Mouse (Mus musculus): ENCODE measurements at regions not wholly inside any gene's neighbourhood (a gene's known extent, or its start where the extent isn't known, plus 50 kb on each side); places are given as distances from the start of the nearest gene placed in this dataset.
"Not testable (repeated sequence)": the region's sequence is repeated elsewhere in the genome, so short reads cannot be mapped to it uniquely, and the experiment has no call there.

- not testable (repeated sequence) for ATAC-seq (replicated peaks; ENCODE audit: insufficient number of reproducible peaks, low FRiP score, low TSS enrichment, low read depth)
- WGBS = 92% methylated on average over 6 of the region's 6 CpGs
Measured at GRCm38 (mm10) chr7:137698501-137698900, 261.1 kb downstream of the Glrx3 start.

GRCm38 (mm10) chr7:137712862-137713261, 275.4 kb downstream of the Glrx3 start:
- Histone ChIP-seq H3K27ac (replicated peaks; ENCODE audit: low read depth, low read length) (no peak overlapping the region), H3K4me2 (ENCODE audit: low read depth, low read length) (no peak overlapping the region), H3K36me3 (replicated peaks; ENCODE audit: control insufficient read depth, insufficient read depth, low read depth, low read length) (no peaks in the 10 kb centered on the region), H3K27me3 (ENCODE audit: control insufficient read depth, insufficient read depth, low read length) (no peaks in the 10 kb centered on the region), H3K9me3 (replicated peaks; ENCODE audit: control insufficient read depth, low read length) (no peaks in the 10 kb centered on the region), H3K4me1 (ENCODE audit: control insufficient read depth, insufficient read depth, low read length) (no peaks in the 10 kb centered on the region), H3K4me3 (ENCODE audit: low read depth, low read length) (no peak overlapping the region), H3K9ac (replicated peaks; ENCODE audit: low read length) (no peak overlapping the region)
- DNase-seq (ENCODE audit: low spot score) (peak; percentile 7), ATAC-seq (replicated peaks; ENCODE audit: insufficient number of reproducible peaks, low FRiP score, low TSS enrichment, low read depth) (no peak)
- WGBS = 53% methylated on average over 9 of the region's 9 CpGs

More at GRCm38 (mm10) chr7:137698501-137698900, 261.1 kb downstream of the Glrx3 start:
- not testable (repeated sequence) for H3K36me3 ChIP-seq (replicated peaks; ENCODE audit: control insufficient read depth, insufficient read depth, low read depth, low read length); H3K4me1 ChIP-seq (ENCODE audit: control insufficient read depth, insufficient read depth, low read length); H3K27me3 ChIP-seq (ENCODE audit: control insufficient read depth, insufficient read depth, low read length); H3K9ac ChIP-seq (replicated peaks; ENCODE audit: low read length); H3K9me3 ChIP-seq (replicated peaks; ENCODE audit: control insufficient read depth, low read length); H3K4me2 ChIP-seq (ENCODE audit: low read depth, low read length); DNase-seq (ENCODE audit: low spot score); H3K4me3 ChIP-seq (ENCODE audit: low read depth, low read length); H3K27ac ChIP-seq (replicated peaks; ENCODE audit: low read depth, low read length)

- ATAC-seq (replicated peaks; ENCODE audit: insufficient number of reproducible peaks, low FRiP score, low TSS enrichment, low read depth) (no peak), DNase-seq (ENCODE audit: low spot score) (no peak)
- Histone ChIP-seq H3K9me3 (replicated peaks; ENCODE audit: control insufficient read depth, low read length) (no peaks in the 10 kb centered on the region), H3K9ac (replicated peaks; ENCODE audit: low read length) (no peak overlapping the region), H3K4me1 (ENCODE audit: control insufficient read depth, insufficient read depth, low read length) (no peaks in the 10 kb centered on the region), H3K4me3 (ENCODE audit: low read depth, low read length) (no peak overlapping the region), H3K4me2 (ENCODE audit: low read depth, low read length) (no peak overlapping the region), H3K36me3 (replicated peaks; ENCODE audit: control insufficient read depth, insufficient read depth, low read depth, low read length) (no peaks in the 10 kb centered on the region), H3K27me3 (ENCODE audit: control insufficient read depth, insufficient read depth, low read length) (no peaks in the 10 kb centered on the region), H3K27ac (replicated peaks; ENCODE audit: low read depth, low read length) (no peak overlapping the region)
- 59% methylated on average over 3 of the region's 3 CpGs for WGBS
Measured at GRCm38 (mm10) chr7:137713856-137714255, 276.4 kb downstream of the Glrx3 start.

- no peak for ATAC-seq (replicated peaks; ENCODE audit: insufficient number of reproducible peaks, low FRiP score, low TSS enrichment, low read depth)
- no peaks in the 10 kb centered on the region for H3K4me1 ChIP-seq (ENCODE audit: control insufficient read depth, insufficient read depth, low read length)
- WGBS = 36% methylated on average over 12 of the region's 12 CpGs
- no peak overlapping the region for H3K27ac ChIP-seq (replicated peaks; ENCODE audit: low read depth, low read length)
- no peak overlapping the region for H3K4me3 ChIP-seq (ENCODE audit: low read depth, low read length)
- no peak overlapping the region for H3K9ac ChIP-seq (replicated peaks; ENCODE audit: low read length)
- H3K9me3 ChIP-seq (replicated peaks; ENCODE audit: control insufficient read depth, low read length) = no peaks in the 10 kb centered on the region
- no peak overlapping the region for H3K4me2 ChIP-seq (ENCODE audit: low read depth, low read length)
- H3K36me3 ChIP-seq (replicated peaks; ENCODE audit: control insufficient read depth, insufficient read depth, low read depth, low read length) = no peaks in the 10 kb centered on the region
- peak; percentile 39 for DNase-seq (ENCODE audit: low spot score)
- no peaks in the 10 kb centered on the region for H3K27me3 ChIP-seq (ENCODE audit: control insufficient read depth, insufficient read depth, low read length)
Measured at GRCm38 (mm10) chr7:137714318-137714962, 277.0 kb downstream of the Glrx3 start.

GRCm38 (mm10) chr7:137715126-137715900, 277.9 kb downstream of the Glrx3 start:
- Histone ChIP-seq H3K36me3 (replicated peaks; ENCODE audit: control insufficient read depth, insufficient read depth, low read depth, low read length) (no peaks in the 10 kb centered on the region), H3K4me1 (ENCODE audit: control insufficient read depth, insufficient read depth, low read length) (no peaks in the 10 kb centered on the region), H3K9me3 (replicated peaks; ENCODE audit: control insufficient read depth, low read length) (no peaks in the 10 kb centered on the region), H3K4me3 (ENCODE audit: low read depth, low read length) (no peak overlapping the region), H3K27me3 (ENCODE audit: control insufficient read depth, insufficient read depth, low read length) (no peaks in the 10 kb centered on the region), H3K9ac (replicated peaks; ENCODE audit: low read length) (no peak overlapping the region), H3K4me2 (ENCODE audit: low read depth, low read length) (no peak overlapping the region), H3K27ac (replicated peaks; ENCODE audit: low read depth, low read length) (no peak overlapping the region)
- ATAC-seq (replicated peaks; ENCODE audit: insufficient number of reproducible peaks, low FRiP score, low TSS enrichment, low read depth) (no peak), DNase-seq (ENCODE audit: low spot score) (no peak)
- WGBS = 70% methylated on average over 6 of the region's 6 CpGs

GRCm38 (mm10) chr7:137723361-137724040, 286.1 kb downstream of the Glrx3 start:
- H3K9ac ChIP-seq (replicated peaks; ENCODE audit: low read length) = no peak overlapping the region
- no peaks in the 10 kb centered on the region for H3K4me1 ChIP-seq (ENCODE audit: control insufficient read depth, insufficient read depth, low read length)
- WGBS = 72% methylated on average over 7 of the region's 7 CpGs
- H3K36me3 ChIP-seq (replicated peaks; ENCODE audit: control insufficient read depth, insufficient read depth, low read depth, low read length) = no peaks in the 10 kb centered on the region
- H3K4me2 ChIP-seq (ENCODE audit: low read depth, low read length) = no peak overlapping the region
- no peaks in the 10 kb centered on the region for H3K9me3 ChIP-seq (replicated peaks; ENCODE audit: control insufficient read depth, low read length)
- no peak for ATAC-seq (replicated peaks; ENCODE audit: insufficient number of reproducible peaks, low FRiP score, low TSS enrichment, low read depth)
- H3K27ac ChIP-seq (replicated peaks; ENCODE audit: low read depth, low read length) = no peak overlapping the region
- H3K27me3 ChIP-seq (ENCODE audit: control insufficient read depth, insufficient read depth, low read length) = no peaks in the 10 kb centered on the region
- H3K4me3 ChIP-seq (ENCODE audit: low read depth, low read length) = no peak overlapping the region
- no peak for DNase-seq (ENCODE audit: low spot score)

- no peak overlapping the region for H3K9ac ChIP-seq (replicated peaks; ENCODE audit: low read length)
- no peaks in the 10 kb centered on the region for H3K36me3 ChIP-seq (replicated peaks; ENCODE audit: control insufficient read depth, insufficient read depth, low read depth, low read length)
- no peaks in the 10 kb centered on the region for H3K27me3 ChIP-seq (ENCODE audit: control insufficient read depth, insufficient read depth, low read length)
- H3K9me3 ChIP-seq (replicated peaks; ENCODE audit: control insufficient read depth, low read length) = no peaks in the 10 kb centered on the region
- ATAC-seq (replicated peaks; ENCODE audit: insufficient number of reproducible peaks, low FRiP score, low TSS enrichment, low read depth) (no peak), DNase-seq (ENCODE audit: low spot score) (no peak)
- WGBS = 76% methylated on average over 7 of the region's 7 CpGs
- no peak overlapping the region for H3K27ac ChIP-seq (replicated peaks; ENCODE audit: low read depth, low read length)
- no peak overlapping the region for H3K4me3 ChIP-seq (ENCODE audit: low read depth, low read length)
- H3K4me2 ChIP-seq (ENCODE audit: low read depth, low read length) = no peak overlapping the region
- H3K4me1 ChIP-seq (ENCODE audit: control insufficient read depth, insufficient read depth, low read length) = no peaks in the 10 kb centered on the region
Measured at GRCm38 (mm10) chr7:137726031-137726430, 288.6 kb downstream of the Glrx3 start.

Data from embryonic facial prominence, embryonic 11.5 days (tissue).